Mouse (Mus musculus) ES-E14 (cell line): ENCODE data around the gene H2al1a.
"Not testable (repeated sequence)": the region's sequence is repeated elsewhere in the genome, so short reads cannot be mapped to it uniquely, and the experiment has no call there.

Source experiments
- CHD2 ChIP-seq: IDR thresholded peaks from 2 replicates; pipeline ENCODE4 v1.6.1; 2014; ENCODE audit warnings: mild to moderate bottlenecking, low read depth, low read length, inconsistent platforms
- HCFC1 ChIP-seq: IDR thresholded peaks from 2 replicates; pipeline ENCODE4 v1.6.1; 2012; ENCODE audit warnings: low read length, inconsistent platforms, borderline replicate concordance; ENCODE audit not compliant: insufficient read depth
- MAFK ChIP-seq: IDR thresholded peaks from 2 replicates; pipeline ENCODE4 v1.6.1; 2014; ENCODE audit warnings: mild to moderate bottlenecking, low read depth, low read length, inconsistent platforms; ENCODE audit not compliant: insufficient read depth
- ZC3H11A ChIP-seq: IDR thresholded peaks from 2 replicates; pipeline ENCODE4 v1.6.1; 2012; ENCODE audit warnings: low read depth, mild to moderate bottlenecking, inconsistent platforms, low read length, borderline replicate concordance

GRCm38 (mm10) chrX:11311634-11312033, 12.6 kb downstream of the H2al1a start, which contains the start of gene H2al1e:
- not testable (repeated sequence) for TF ChIP-seq MAFK, HCFC1, ZC3H11A, CHD2
